Mouse (Mus musculus) hindbrain, embryonic 11.5 days (tissue): Measurements from ENCODE around the gene Glis2. TPM values are rescaled to one million over a fixed set of nuclear protein-coding genes. Genes with fewer than 3 reads are reported as not detected.

ENCODE experiments used
- ATAC-seq: fragments of 200-750 bp; cut with Nextera tagmentation; 2 replicates; pipeline ENCODE4 v1.8.0; 2017; ENCODE audit warnings: mild to moderate bottlenecking, moderate TSS enrichment, moderate library complexity; ENCODE audit not compliant: low FRiP score
- DNase-seq: peaks from one replicate; pipeline ENCODE4 v3.0.0-alpha.2; 2015; ENCODE audit warnings: low spot score
- H3K27ac ChIP-seq: fragments of 300-500 bp; sonication (generic); 2 replicates; pipeline ENCODE4 v1.5.1; 2014; ENCODE audit warnings: mild to moderate bottlenecking, low read depth, low read length
- H3K27me3 ChIP-seq: fragments of 300-500 bp; sonication (generic); 2 replicates; pipeline ENCODE4 v1.6.1; 2014; ENCODE audit warnings: mild to moderate bottlenecking, low read length, moderate library complexity, mixed read lengths; ENCODE audit not compliant: control insufficient read depth, insufficient read depth
- H3K36me3 ChIP-seq: fragments of 300-500 bp; sonication (generic); 2 replicates; pipeline ENCODE4 v1.6.1; 2014; ENCODE audit warnings: mild to moderate bottlenecking, low read length, moderate library complexity, mixed read lengths; ENCODE audit not compliant: control insufficient read depth, insufficient read depth
- H3K4me1 ChIP-seq: fragments of 300-500 bp; sonication (generic); replicated peaks from 2 replicates; pipeline ENCODE4 v1.6.1; 2014; ENCODE audit warnings: low read length, mixed read lengths; ENCODE audit not compliant: control insufficient read depth, insufficient read depth
- H3K4me2 ChIP-seq: fragments of 300-500 bp; sonication (generic); replicated peaks from 2 replicates; pipeline ENCODE4 v1.6.1; 2014; ENCODE audit warnings: mild to moderate bottlenecking, low read depth, low read length
- H3K4me3 ChIP-seq: fragments of 300-500 bp; sonication (generic); 2 replicates; pipeline ENCODE4 v1.5.1; 2014; ENCODE audit warnings: low read depth, low read length
- H3K9ac ChIP-seq: fragments of 300-500 bp; sonication (generic); 2 replicates; pipeline ENCODE4 v1.6.1; 2014; ENCODE audit warnings: low read depth, low read length
- H3K9me3 ChIP-seq: fragments of 300-500 bp; sonication (generic); 2 replicates; pipeline ENCODE4 v1.6.1; 2016; ENCODE audit warnings: low read length; ENCODE audit not compliant: control insufficient read depth
- WGBS: fragments of 180-500 bp; shearing (Covaris S2); extraction: QIAGEN DNeasy Blood & Tissue Kit; methylation state at CpG from one replicate; pipeline ENCODE4 v1.1.7; 2014; 5-methylcytosine and 5-hydroxymethylcytosine counted together
- polyA plus RNA-seq: library from polyadenylated mRNA; unstranded; fragments of >200 nt; fragmentation: Nextera tagmentation; extraction: Ambion mirVana; gene quantifications from 2 replicates; pipeline ENCODE4 v1.2.1, GENCODE M21; 2014

Glis2 gene
- polyA plus RNA-seq, 1 experiment from 2014 or later, result 27.6 TPM

- H3K9ac ChIP-seq, result no peak overlapping the region
- H3K27ac ChIP-seq, result no peak overlapping the region
- ATAC-seq (no peak), DNase-seq (no peak)
- no peaks in the 10 kb centered on the region for H3K27me3 ChIP-seq
- no peaks in the 10 kb centered on the region for H3K4me1 ChIP-seq
- no peak overlapping the region for H3K4me2 ChIP-seq
- no peak overlapping the region for H3K4me3 ChIP-seq
- WGBS, result 94% methylated on average over 11 of the region's 11 CpGs
- no peaks in the 10 kb centered on the region for H3K36me3 ChIP-seq
- H3K9me3 ChIP-seq, result no peaks in the 10 kb centered on the region
Measured at GRCm38 (mm10) chr16:4649692-4650091, 55.2 kb downstream of the Glis2 start.

GRCm38 (mm10) chr16:4650161-4650560, 55.6 kb downstream of the Glis2 start:
- 88% methylated on average over 3 of the region's 3 CpGs for WGBS
- Histone ChIP-seq H3K9ac (no peak overlapping the region), H3K9me3 (no peaks in the 10 kb centered on the region), H3K27ac (no peak overlapping the region), H3K36me3 (no peaks in the 10 kb centered on the region), H3K4me2 (no peak overlapping the region), H3K4me3 (no peak overlapping the region), H3K27me3 (no peaks in the 10 kb centered on the region), H3K4me1 (no peaks in the 10 kb centered on the region)
- DNase-seq, result no peak
- no peak for ATAC-seq

DNA sequence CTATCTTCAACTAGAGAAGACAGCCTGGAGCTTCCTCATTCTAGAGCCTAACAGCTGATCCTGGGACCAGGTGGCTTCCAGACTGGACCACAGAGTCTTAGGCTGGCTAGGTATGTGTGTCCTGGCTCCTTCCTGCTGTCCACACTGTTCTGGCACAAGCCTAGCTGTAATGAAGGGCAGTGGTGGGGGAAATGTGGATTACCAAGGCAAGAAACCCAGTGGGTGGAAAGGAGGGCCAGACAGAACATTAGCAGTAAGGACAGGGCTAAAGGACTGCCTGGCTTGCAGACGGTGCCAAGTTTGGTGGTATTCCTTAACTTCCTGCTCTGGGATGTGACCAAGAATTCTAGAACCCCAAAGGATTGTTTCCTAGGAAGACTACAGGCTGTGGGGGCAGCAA, 56.6 kb downstream of the Glis2 start:
- Histone ChIP-seq H3K36me3 (no peaks in the 10 kb centered on the region), H3K4me2 (no peak overlapping the region), H3K9me3 (no peaks in the 10 kb centered on the region), H3K27ac (no peak overlapping the region), H3K4me1 (no peaks in the 10 kb centered on the region), H3K9ac (no peak overlapping the region), H3K27me3 (no peaks in the 10 kb centered on the region), H3K4me3 (no peak overlapping the region)
- DNase-seq (no peak), ATAC-seq (no peak)
- 86% methylated on average over 1 of the region's 1 CpGs for WGBS

DNA sequence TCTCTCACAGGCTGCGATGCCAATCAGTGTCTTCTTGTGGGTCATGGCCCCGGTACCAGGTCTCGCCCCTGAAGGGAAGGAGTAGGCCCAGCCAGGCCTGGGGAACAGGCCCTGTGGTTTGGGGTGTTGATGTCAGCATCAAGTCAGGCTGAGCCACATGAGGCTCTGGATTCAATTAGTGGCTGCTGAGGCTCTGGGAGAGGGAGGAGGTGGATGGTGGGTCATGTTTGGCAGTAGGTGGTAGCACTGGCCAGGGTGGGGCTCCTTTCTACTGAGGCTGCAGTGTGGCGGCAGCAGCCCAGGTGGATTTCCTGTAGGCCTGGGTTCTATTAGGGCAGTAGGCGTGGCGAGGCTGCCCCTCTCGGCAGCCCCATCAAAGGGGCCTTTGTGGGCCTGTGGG, 57.1 kb downstream of the Glis2 start:
- Histone ChIP-seq H3K4me3 (no peak overlapping the region), H3K36me3 (no peaks in the 10 kb centered on the region), H3K9ac (no peak overlapping the region), H3K4me1 (no peaks in the 10 kb centered on the region), H3K27me3 (no peaks in the 10 kb centered on the region), H3K9me3 (no peaks in the 10 kb centered on the region), H3K4me2 (no peak overlapping the region), H3K27ac (no peak overlapping the region)
- DNase-seq (peak; percentile 29), ATAC-seq (no peak)
- WGBS, result 62% methylated on average over 7 of the region's 7 CpGs

DNA sequence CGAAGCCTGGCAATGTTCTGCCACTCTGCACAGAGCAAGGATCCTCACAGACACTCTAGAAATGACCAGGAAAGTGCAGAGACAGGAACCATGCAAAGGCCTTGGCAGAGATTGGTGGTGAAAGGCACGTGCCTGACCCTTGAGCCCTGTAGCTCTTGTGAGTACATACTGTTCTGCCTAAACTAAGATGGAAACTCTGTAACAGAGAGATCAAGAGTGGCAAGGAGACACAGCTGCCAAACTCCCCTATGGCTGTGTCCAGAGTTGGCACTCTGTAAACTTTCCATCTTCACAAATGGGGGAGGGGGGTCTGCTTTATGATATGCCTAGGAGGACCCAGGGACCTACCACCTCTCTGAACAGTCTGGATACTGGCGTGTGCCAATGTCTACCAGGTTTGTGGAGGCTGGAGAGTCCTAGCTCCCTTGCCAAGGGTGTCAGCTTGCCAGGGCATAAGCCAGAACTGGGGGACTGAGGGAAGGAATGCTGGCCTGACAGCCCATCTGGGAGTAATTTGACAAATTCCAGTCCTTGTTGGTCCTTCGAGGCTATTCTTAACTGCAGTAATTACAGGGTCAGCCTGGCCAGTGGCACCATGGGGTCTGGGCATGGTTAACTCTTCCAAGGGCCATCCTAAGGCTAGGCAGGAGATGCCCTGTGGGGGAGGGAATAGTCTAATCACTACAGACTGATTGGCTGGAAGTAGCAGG, 58.3 kb downstream of the Glis2 start:
- Histone ChIP-seq H3K4me1 (no peaks in the 10 kb centered on the region), H3K4me3 (no peak overlapping the region), H3K36me3 (no peaks in the 10 kb centered on the region), H3K27ac (no peak overlapping the region), H3K9me3 (no peaks in the 10 kb centered on the region), H3K4me2 (no peak overlapping the region), H3K9ac (no peak overlapping the region), H3K27me3 (no peaks in the 10 kb centered on the region)
- no peak for DNase-seq
- 79% methylated on average over 4 of the region's 4 CpGs for WGBS
- ATAC-seq, result no peak

- H3K27me3 ChIP-seq, result no peaks in the 10 kb centered on the region
- H3K36me3 ChIP-seq, result no peaks in the 10 kb centered on the region
Measured at GRCm38 (mm10) chr16:4654706-4655105, 60.2 kb downstream of the Glis2 start.

GRCm38 (mm10) chr16:4655251-4655734, 60.8 kb downstream of the Glis2 start:
- no peaks in the 10 kb centered on the region for H3K9me3 ChIP-seq
- H3K36me3 ChIP-seq, result no peaks in the 10 kb centered on the region
- ATAC-seq (no peak), DNase-seq (no peak)
- H3K9ac ChIP-seq, result no peak overlapping the region
- no peak overlapping the region for H3K4me3 ChIP-seq
- H3K4me1 ChIP-seq, result no peaks in the 10 kb centered on the region
- H3K27me3 ChIP-seq, result no peaks in the 10 kb centered on the region
- no peak overlapping the region for H3K27ac ChIP-seq
- no peak overlapping the region for H3K4me2 ChIP-seq
- 61% methylated on average over 4 of the region's 4 CpGs for WGBS

More at GRCm38 (mm10) chr16:4654706-4655105, 60.2 kb downstream of the Glis2 start:
- Histone ChIP-seq H3K4me1 (no peaks in the 10 kb centered on the region), H3K4me3 (no peak overlapping the region), H3K4me2 (no peak overlapping the region), H3K9ac (no peak overlapping the region), H3K9me3 (no peaks in the 10 kb centered on the region), H3K27ac (no peak overlapping the region)
- no peak for DNase-seq
- ATAC-seq, result no peak
- 82% methylated on average over 10 of the region's 10 CpGs for whole genome bisulfite sequencing

- ATAC-seq (no peak), DNase-seq (no peak)
- H3K36me3 ChIP-seq, result 0 out of 2 replicates have a peak, but pooled peaks cover 2% of the 10 kb centered on the region
- no peaks in the 10 kb centered on the region for H3K27me3 ChIP-seq
- no peak overlapping the region for H3K4me3 ChIP-seq
- no peak overlapping the region for H3K4me2 ChIP-seq
- no peaks in the 10 kb centered on the region for H3K4me1 ChIP-seq
- WGBS, result 52% methylated on average over 11 of the region's 11 CpGs
- H3K9me3 ChIP-seq, result no peaks in the 10 kb centered on the region
- no peak overlapping the region for H3K27ac ChIP-seq
- no peak overlapping the region for H3K9ac ChIP-seq
Measured at GRCm38 (mm10) chr16:4655764-4656570, 61.5 kb downstream of the Glis2 start.
